Mouse (Mus musculus): ENCODE measurements around the gene Sorbs1.

Sorbs1 gene

GRCm38 (mm10) chr19:40372679-40373078 lies 140.9 kb downstream of the Sorbs1 start:
- DNase-seq (ENCODE audit: low read depth), result no peak

- no peak for DNase-seq (ENCODE audit: low read depth)
Observed at GRCm38 (mm10) chr19:40371866-40372265, 141.7 kb downstream of the Sorbs1 start.

- no peak for DNase-seq (ENCODE audit: low read depth)
Observed at GRCm38 (mm10) chr19:40369852-40370811, 143.4 kb downstream of the Sorbs1 start.

GRCm38 (mm10) chr19:40368517-40368916 lies 145.1 kb downstream of the Sorbs1 start:
- no peak for DNase-seq (ENCODE audit: low read depth)

GRCm38 (mm10) chr19:40366163-40366941 lies 147.2 kb downstream of the Sorbs1 start:
- DNase-seq (ENCODE audit: low read depth), result peak; percentile 19

- DNase-seq (ENCODE audit: low read depth), result no peak
Observed at GRCm38 (mm10) chr19:40365137-40365536, 148.4 kb downstream of the Sorbs1 start.

- DNase-seq (ENCODE audit: low read depth), result no peak
Observed at GRCm38 (mm10) chr19:40363447-40363846, 150.1 kb downstream of the Sorbs1 start.

DNA sequence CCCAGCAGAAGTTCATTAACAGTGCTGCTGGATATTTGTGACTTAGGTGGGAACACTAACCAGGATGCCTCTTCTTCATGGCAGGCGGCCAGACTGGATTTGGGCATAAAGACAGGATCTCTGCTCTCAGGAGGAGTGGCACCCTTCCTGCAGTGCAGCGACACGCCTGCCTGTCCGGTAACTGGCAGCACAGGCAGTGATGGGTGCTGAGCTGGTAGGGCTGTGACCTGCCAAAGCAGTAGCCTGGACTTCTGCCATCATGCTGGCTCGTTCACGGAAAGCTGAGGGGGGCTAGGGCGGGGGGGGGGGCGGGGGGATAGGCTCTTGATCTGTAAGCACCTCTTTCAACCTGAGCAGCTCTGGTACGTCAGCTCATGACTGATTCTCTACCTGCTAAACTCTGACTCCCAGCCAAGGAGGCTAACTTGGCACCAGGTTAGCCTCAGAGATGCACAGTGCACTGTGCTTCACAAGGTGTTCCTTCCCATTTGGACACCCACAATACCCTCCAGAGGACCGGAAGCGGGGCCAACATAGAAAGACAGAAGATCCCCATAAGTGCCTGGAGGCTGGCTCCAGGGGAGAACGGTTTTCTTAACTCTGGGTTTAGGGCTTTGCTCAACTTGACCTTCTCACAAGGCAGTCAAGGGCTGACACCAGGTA lies 151.2 kb downstream of the Sorbs1 start:
- no peak for DNase-seq (ENCODE audit: low read depth)

DNA sequence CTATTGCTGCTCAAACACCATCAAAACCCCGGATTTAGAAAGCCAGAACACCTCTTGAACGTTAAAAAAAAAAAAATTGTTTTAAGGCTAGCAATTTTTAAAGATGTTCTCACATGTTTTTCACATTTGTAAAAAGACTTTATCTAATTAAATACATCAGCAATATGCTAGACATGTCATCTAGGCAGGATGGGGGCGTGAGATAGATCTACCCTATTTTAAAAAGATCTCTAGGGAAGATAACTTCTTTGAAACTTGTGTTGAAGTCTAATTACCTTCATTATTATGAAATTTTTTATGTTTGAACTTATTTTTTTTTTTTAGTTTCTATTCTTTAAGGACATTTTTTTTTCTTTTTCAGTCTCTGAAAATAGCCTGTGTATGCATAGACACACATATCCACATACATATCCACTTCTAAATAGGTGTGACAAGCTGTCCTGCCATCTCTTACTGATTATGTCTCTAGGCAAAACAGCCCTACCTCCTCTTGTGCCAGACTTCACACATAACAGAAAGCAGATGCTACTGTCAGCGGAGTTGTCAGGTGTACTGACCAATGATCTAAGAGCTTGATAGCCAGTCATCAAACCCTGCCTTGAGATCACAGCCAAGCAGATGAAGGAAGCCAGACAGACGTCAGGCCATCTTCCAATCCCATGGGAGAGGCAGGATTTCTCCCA lies 153.7 kb downstream of the Sorbs1 start:
- no peak for DNase-seq (ENCODE audit: low read depth)

GRCm38 (mm10) chr19:40356536-40357522 lies 156.8 kb downstream of the Sorbs1 start:
- no peak for DNase-seq (ENCODE audit: low read depth)

- DNase-seq (ENCODE audit: low read depth), result no peak
Observed at GRCm38 (mm10) chr19:40355075-40355474, 158.5 kb downstream of the Sorbs1 start.

GRCm38 (mm10) chr19:40352006-40352405 lies 161.6 kb downstream of the Sorbs1 start:
- no peak for DNase-seq (ENCODE audit: low read depth)

GRCm38 (mm10) chr19:40350835-40351234 lies 162.7 kb downstream of the Sorbs1 start:
- DNase-seq (ENCODE audit: low read depth), result no peak

- DNase-seq (ENCODE audit: low read depth), result no peak
Observed at GRCm38 (mm10) chr19:40349713-40350671, 163.6 kb downstream of the Sorbs1 start.

DNA sequence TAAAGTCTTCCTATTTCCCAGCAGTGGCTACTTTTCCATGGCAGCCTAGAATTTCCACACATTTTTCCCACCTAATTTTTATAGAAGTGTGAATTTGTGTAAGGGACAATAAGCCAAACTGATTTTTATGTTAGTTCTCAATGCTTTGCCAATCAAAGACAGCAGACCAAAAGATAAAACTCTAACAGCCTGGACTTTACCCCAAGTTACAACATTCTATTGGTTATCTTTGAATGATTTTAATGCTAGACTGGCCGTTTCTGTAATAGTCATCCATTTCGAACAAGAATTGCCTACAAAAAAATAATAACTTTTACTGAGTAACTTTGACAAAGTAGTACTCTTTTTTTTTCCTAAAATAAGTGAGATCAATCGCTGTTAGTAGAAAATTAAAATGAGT lies 164.3 kb downstream of the Sorbs1 start:
- no peak for DNase-seq (ENCODE audit: low read depth)

DNA sequence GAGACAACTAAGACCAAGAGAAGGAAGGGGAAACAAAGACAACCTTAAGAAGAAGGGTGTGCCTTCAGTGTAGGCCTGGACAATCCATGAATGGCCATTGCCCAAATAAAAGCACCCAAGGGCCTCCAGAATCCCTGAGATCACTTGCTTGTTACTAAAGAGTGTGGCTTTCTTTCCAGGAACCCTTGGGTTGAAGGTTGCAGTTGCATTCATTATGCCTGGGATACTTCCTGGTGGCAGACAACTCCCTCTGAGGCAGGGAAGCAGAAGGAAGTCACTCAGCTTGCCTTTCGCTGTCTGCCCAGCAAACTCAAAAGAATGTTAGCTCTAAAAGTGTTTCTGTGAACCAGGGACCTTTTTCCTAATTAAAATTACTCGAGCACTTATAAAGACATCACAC lies 164.9 kb downstream of the Sorbs1 start:
- DNase-seq (ENCODE audit: low read depth), result no peak

GRCm38 (mm10) chr19:40348175-40348574 lies 165.4 kb downstream of the Sorbs1 start:
- no peak for DNase-seq (ENCODE audit: low read depth)

- no peak for DNase-seq (ENCODE audit: low read depth)
Observed at GRCm38 (mm10) chr19:40346908-40347307, 166.7 kb downstream of the Sorbs1 start.

DNA sequence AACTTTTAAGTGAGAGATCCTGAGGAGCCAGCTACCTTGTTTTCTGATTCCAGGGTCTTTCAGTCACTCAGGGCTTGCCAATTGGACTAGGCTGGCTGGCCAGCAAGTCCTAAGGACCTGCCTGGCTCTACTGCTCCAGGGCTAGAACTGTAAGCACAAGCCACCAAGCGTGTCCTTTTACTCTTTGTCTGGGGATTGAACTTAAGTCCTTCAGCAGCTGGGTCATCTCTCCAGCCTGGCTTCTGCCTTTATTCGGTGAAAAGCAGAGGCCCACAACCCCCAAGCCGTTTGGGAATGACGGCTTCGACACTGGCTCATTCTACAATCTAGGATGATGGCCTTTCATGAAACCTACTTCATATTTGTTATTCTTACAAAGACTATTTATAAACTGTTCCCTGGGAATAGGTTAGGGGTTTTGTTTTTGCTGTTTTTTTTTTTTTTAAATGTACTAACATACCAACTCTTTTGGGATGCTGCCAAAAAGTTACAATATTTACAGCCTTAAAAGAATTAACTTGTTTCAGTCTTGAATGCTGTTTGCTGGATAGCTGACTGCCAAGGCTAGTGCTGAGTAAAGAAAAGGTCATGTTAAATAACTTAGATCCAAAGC lies 167.2 kb downstream of the Sorbs1 start:
- DNase-seq (ENCODE audit: low read depth), result no peak

Measured in c-Kit-positive CD71-positive TER-119-negative erythroid progenitor cells, embryonic 14.5 days (primary cell).